Mouse (Mus musculus) layer of hippocampus, adult 9-11 months (tissue): ENCODE measurements around the gene Apobec3.
"Not testable (repeated sequence)": the region's sequence is repeated elsewhere in the genome, so short reads cannot be mapped to it uniquely, and the experiment has no call there.

ENCODE experiments used
- DNase-seq: peaks from one replicate; pipeline ENCODE4 v3.0.0; 2022

Gene Apobec3

DNA sequence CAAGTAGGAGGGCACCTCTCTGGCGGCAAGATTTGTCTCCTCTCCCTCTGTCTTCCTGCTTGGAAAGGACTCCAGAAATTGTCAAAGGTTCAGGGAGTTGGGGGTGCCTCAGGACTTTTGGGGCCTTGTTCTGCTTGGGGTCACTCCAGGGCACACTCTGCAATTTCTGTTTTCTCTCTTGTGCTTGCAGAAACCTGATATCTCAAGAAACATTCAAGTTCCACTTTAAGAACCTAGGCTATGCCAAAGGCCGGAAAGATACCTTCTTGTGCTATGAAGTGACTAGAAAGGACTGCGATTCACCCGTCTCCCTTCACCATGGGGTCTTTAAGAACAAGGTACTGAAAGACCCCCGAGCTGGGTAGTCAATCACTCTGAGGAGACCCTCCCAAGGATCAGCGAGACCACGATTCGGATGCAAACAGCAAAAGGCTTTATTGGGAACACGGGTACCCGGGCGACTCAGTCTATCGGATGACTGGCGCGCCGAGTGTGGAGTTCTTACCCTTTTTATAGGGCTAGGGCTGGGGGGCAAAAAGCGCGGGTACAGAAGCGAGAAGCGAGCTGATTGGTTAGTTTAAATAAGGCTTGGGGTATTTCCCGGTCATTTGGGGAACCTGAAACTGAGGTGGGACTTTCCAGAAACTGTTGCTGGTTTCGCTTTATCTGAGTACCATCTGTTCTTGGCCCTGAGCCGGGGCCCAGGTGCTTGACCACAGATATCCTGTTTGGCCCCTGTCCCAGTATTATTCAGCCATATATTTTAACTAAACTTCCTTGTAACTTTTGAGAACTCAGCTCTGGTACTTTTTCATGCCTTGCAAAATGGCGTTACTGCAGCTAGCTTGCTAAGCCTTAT lies 4.0 kb downstream of the Apobec3 start:
- not testable (repeated sequence) for DNase-seq

- DNase-seq, result no peak
Observed at GRCm38 (mm10) chr15:79896080-79896725, 4.7 kb downstream of the Apobec3 start.

DNA sequence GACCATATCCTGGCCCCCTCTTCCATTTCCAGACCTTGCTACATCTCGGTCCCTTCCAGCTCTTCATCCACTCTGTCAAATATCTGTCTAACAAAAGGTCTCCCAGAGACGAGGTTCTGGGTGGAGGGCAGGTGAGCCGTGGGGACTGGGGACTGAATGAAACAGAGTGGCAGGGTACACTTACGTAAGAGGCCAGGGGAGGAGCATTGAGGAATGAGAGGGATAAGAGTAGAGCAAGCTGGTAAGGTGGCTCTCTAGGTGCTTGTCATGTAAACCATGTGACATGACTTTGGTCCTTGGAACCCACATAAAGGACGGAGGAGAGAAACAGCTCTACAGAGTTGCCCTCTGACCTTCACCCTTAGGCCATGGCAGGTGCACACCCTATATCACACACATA lies 7.5 kb downstream of the Apobec3 start:
- DNase-seq, result no peak

DNA sequence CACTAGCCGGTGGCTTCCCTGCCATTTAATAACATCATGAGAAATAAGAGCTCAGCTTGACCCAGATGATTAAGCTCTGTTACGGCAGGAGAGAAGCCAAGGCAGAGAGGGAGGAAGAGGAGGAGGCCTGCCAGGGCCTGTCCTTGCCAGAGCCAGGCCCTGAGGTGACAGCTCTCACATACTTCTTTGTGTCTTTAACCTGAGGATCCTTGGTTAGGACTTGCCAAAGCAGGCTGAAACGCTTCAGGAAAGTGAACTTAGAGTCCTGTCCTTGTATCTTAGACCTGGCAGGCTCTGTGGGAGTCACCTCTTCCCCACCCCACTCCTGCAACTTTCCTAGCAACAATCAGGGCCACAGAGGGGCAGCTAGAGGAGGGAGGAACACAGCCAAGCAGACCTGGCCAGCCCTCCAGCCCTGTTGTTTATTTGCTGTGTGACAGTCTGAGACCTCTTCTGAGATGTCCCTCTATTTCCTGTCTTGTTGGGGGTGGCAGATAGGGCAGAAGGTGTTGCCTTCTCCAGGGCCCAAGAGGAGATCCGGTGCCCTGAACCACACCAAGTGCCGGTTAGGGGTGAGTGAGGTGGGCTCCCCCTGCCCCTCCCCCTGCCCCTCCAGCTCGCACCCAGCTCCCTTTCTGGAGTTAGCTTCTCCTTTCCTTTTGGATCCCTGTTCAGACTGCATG lies 8.5 kb downstream of the Apobec3 start:
- no peak for DNase-seq

DNA sequence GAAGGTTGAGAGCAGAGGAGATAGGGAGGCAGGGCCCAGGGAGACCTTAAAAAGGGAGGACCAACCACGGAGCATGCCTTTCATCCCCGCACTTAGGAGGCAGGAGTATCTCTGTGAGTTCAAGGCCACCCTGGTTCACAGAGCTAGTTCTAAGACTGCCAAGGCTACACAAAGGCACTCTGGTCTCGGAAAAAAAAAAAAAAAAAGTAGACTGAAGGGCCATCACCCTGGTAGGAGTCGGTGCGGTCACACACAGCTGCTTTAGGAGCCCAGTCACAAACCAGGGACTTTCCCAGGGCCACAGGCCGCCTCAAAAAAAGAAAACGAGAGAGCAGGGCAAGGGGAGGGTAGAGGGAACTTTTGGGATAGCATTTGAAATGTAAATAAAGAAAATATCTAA lies 9.3 kb downstream of the Apobec3 start:
- no peak for DNase-seq

DNA sequence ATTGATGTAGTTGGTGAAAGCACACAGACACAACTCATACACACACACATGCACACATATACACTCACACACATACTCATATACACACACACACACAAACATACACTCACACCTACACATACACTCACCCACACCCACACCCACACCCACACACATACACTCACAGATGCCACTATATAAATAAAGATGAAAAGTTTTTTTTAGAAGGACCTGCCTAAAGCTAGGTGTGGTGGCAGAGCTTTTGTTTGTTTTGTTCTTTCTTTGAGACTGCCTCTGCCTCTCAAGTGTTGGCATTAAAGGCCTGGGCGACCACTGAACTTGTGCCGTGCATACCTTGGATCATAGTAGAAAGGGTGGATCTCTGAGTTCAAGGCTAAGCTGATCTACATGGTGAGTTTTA lies 9.9 kb downstream of the Apobec3 start:
- no peak for DNase-seq

- DNase-seq, result not testable (repeated sequence)
Observed at GRCm38 (mm10) chr15:79903081-79903480, 11.6 kb downstream of the Apobec3 start.

DNA sequence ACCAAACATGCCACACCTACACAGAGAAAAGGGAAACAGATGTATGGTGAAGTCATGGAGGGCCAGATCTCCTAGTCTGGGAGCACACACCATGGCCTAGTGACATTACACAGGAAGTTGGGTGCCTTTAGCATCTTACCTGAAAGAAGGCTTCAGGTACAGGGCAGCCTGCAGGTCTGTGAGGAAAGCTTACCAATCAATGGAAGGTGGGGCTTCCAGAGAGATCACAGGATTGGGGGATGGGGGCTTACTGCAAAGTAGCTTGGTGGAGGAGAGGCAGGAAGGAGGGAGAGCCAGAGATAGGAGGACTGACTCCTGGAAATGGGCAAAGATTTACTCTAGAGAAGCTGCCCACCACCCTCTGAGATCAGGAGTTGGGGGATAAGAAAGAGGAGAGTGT lies 12.5 kb downstream of the Apobec3 start:
- DNase-seq, result no peak

- DNase-seq, result not testable (repeated sequence)
Observed at GRCm38 (mm10) chr15:79904678-79905077, 13.2 kb downstream of the Apobec3 start.

GRCm38 (mm10) chr15:79905211-79905610 lies 13.8 kb downstream of the Apobec3 start:
- no peak for DNase-seq

- DNase-seq, result no peak
Observed at GRCm38 (mm10) chr15:79906855-79907254, 15.4 kb downstream of the Apobec3 start.

DNA sequence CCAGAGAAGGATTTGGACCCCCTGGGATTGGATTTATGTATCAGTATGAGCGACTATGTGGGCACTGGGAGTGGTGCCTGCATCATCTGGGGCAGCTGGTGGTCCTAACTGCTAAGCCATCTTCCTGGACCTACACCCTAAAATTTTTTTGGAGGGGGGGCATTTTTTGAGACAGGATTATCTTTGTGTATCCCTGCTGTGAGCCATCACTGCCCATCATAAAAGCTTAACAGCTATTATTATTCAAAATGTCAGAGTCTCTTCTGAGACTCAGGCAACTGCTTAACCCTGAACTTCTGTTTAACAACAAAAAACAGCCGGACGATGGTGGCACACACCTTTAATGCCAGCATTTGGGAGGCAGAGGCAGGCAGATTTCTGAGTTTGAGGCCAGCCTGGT lies 17.5 kb downstream of the Apobec3 start:
- DNase-seq, result not testable (repeated sequence)

- DNase-seq, result not testable (repeated sequence)
Observed at GRCm38 (mm10) chr15:79910812-79911211, 19.4 kb downstream of the Apobec3 start.

DNA sequence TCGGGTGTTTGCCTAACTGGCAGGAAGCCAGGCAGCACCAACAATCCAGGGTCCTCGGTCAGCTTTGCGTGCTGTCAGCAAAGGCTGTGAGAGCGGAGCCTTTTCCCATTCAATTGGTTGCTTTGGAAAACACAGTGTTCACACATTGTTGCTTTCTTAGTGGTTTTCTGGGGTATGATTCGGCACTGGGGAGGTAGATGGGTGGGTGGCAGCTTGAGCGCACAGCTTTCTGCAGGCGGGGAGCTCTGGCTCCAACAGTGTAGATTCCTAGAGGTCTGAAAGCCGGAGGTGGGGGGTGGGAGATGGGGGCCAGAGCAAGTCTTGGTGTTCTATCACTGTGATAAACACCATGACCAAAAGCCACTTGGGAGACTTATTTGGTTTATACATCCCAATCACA lies 19.9 kb downstream of the Apobec3 start:
- no peak for DNase-seq

DNA sequence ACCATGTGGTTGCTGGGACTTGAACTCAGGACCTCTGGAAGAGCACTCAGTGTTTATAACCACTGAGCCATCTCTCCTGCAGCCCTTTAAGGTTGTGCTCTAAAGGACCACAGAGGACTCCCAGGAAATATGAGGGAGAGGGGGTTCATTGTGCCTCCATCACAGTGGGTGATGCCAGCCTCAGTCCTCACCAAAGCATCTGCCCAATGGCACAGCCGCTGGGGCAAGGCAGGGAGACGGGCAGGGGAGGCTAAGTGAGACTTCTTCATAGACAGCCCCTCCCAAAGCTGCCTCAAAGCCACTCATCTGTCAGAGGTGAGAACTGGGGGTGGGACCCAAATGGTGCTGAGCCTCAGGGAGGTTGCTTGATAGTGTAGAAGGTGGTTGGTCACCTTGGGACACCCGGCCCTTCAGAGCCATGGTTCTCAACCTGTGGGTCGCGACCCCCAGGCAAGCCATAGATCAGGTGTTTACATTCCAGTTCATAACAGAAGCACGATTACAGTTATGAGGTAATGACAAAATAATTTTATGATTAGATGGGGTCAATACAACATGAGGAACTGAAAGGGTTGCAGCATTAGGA lies 22.4 kb downstream of the Apobec3 start:
- DNase-seq, result no peak

GRCm38 (mm10) chr15:79914357-79914756 lies 22.9 kb downstream of the Apobec3 start:
- no peak for DNase-seq

- DNase-seq, result no peak
Observed at GRCm38 (mm10) chr15:79916150-79916549, 24.7 kb downstream of the Apobec3 start.

GRCm38 (mm10) chr15:79917111-79917720 lies 25.8 kb downstream of the Apobec3 start:
- DNase-seq, result no peak

DNA sequence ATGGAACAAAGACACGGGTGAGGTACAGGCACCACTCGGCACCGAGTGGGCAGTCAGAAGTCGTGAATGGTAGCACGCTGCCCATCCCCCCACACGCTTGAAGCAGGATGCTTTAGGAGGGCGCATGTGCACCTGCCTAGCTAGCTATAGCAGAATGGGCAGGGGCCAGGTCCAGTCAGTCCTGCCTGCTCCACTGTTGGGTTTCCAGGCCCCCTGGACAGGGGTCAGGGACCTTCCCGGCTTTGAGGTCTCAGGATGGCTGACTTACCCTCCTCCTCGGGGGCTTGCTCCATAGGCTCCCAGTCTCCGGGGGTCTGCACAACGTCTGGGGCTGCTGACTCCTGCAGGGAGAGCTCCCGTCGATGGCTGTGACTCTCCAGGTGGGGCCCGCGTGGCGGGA lies 27.0 kb downstream of the Apobec3 start:
- DNase-seq, result no peak

DNA sequence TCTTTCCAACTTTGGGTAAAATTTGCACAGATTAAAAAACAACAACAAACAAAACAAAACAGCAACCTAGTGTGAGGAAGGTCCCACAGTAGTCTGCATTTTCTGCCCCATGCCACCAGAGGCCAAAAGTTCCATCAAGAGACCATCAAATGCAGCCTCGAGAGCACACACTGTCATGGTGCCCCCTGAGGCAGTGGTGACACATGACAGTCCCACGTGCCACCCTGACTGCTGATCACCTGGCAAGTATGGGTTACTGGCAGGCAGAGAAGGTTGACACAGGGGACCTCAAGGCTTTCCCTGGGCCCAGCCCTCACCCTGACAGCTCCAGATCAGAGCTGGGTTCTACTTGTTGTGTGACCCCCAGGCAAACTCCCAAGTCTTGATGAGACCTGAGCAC lies 28.3 kb downstream of the Apobec3 start:
- no peak for DNase-seq

DNA sequence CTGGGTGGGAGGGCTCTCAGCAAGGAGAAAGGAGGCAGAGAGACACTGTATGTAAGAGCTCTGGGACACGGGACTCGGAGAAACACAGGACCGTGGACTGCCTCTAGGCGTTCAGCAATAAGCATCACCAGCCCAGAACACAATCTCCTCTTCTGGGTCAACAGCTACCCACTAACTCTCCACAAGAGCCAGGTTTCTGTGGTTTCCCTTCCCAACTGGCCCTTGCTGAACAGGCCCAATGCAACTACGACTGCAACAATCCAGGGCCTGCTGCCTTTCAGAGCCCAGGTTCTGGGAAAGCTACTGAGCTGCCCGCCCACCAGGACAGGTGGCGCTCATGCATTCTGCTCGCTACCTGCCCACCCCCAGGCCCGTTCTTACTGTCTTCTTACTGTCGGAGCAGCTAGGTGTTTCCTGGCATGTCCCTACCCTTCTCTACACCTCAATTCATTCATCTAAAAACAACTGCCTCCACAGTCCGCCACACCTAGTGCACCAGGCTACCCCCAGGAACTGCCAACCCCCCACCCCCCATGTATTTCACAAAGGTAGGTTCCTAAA lies 35.5 kb downstream of the Apobec3 start:
- DNase-seq, result no peak

- peak; percentile 97 for DNase-seq
Observed at GRCm38 (mm10) chr15:79927637-79928122, 36.2 kb downstream of the Apobec3 start.
